In the genomic region with DNA sequence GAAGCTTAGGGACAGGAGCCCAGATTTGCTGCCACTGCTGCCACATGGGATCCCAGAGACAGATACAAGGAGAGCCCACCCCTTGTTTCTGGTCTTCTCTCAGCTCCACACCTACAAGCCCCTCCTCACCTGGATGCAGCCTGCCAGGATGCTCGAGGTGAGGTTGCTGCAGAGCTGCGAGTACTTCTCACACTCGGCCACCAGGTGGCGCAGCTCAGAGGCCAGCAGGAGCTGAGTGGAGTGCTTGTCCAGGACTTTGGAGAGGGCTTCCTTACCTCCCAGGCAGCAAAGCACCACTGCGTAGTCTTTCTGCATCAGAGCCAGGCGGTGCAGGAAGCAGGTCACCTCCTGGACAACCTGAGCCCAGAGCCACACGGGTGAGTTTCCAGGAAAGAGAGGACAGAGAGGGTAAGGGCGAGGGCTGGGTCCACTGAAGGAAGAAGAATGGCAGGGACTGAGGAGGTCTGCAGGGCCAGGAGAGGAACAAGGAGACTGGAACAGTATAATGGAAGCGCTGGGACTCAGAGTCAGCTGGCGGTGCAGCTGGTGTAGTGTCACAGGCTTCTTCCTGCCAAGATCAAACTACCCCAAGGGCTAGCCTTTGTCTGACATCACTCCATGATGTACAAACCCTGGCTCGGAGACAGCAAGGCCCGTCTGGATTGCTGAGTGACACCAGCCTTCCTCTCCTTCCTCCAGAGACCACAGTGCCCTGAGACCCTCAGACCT, we compare ENCODE assay signal across 9 mouse cellular contexts. TPM values are rescaled to one million over a fixed set of nuclear protein-coding genes. Genes with fewer than 3 reads are reported as not detected.
DNase-seq lines count a peak whose midpoint lies in the region; TF ChIP-seq lines count a peak whose summit lies in the region.
"Had no signal": no experiment of that assay in that cellular context is flagged by ENCODE, and none has a peak within 500 bp of the region (broad histone marks: within the 10 kb centered on the region; RNA-seq: fewer than 3 reads in every experiment).

No protein-coding gene starts in this region.

- H3K27ac ChIP-seq in embryonic fibroblast, embryonic 13.5 days (ENCODE audit: insufficient read depth, low read length), result no peak overlapping the region
- H3K27ac ChIP-seq: heart, embryonic 13.5 days had no signal

- peak; percentile 95 for TF ChIP-seq CTCF in E14TG2a.4 (conservative IDR thresholded peaks at IDR 0.05; ENCODE audit: low read length)
- TF ChIP-seq CTCF in embryonic fibroblast, embryonic 13.5 days (IDR thresholded peaks at IDR 0.05; ENCODE audit: borderline replicate concordance, insufficient read depth, low read length), result peak; percentile 98

- H3K9me3 ChIP-seq in E14TG2a.4 (ENCODE audit: low read length), result no peaks in the 10 kb centered on the region
- H3K9me3 ChIP-seq: heart, embryonic 13.5 days had no signal

- H3K4me3 ChIP-seq in E14TG2a.4 (replicated peaks; ENCODE audit: low read length), result peak overlapping the region; percentile 35; the same call in 1 of the 2 replicates
- no peak overlapping the region for H3K4me3 ChIP-seq in embryonic fibroblast, embryonic 13.5 days (ENCODE audit: insufficient read depth, low read length)
- H3K4me3 ChIP-seq: heart, embryonic 13.5 days had no signal

- intact Hi-C loops in heart, postnatal 36 days (cut with DNase I), result loop anchor here (1.0 to 2.0 kb wide), 4 partner anchors 24 to 199 kb away; no protein-coding TSS in a partner anchor

- no peak for TF ChIP-seq POLR2A in embryonic fibroblast, embryonic 13.5 days (IDR thresholded peaks at IDR 0.05; ENCODE audit: low read depth, low read length)

- peak; percentile 51 to 61 for DNase-seq in adrenal gland, postnatal 4 days (ENCODE audit: low spot score in 2 of 2)
- peak; percentile 77 to 82 for DNase-seq in heart, postnatal 36 days
- DNase-seq in layer of hippocampus, adult 18-20 months (ENCODE audit: low spot score in 2 of 2), result peak; percentile 30 to 66
- DNase-seq in lung, postnatal 10 days, result peak; percentile 84
- peak; percentile 81 for DNase-seq in retina, postnatal 1 day
- DNase-seq in urinary bladder, postnatal 14 days (ENCODE audit: low spot score), result peak; percentile 77

- H3K4me1 ChIP-seq in E14TG2a.4 (replicated peaks; ENCODE audit: low read depth, low read length), result peaks cover 30% of the 10 kb centered on the region
- H3K4me1 ChIP-seq in embryonic fibroblast, embryonic 13.5 days (ENCODE audit: control insufficient read depth, insufficient read depth, low read length), result peaks cover 9% of the 10 kb centered on the region

- H3K36me3 ChIP-seq in E14TG2a.4 (ENCODE audit: insufficient read depth, low read length), result no peaks in the 10 kb centered on the region

- H3K27me3 ChIP-seq in E14TG2a.4 (ENCODE audit: insufficient read depth, low read length), result peaks cover 61% of the 10 kb centered on the region

RNA-seq across cellular contexts. Expression of gene Cul9, which starts 20.4 kb away (rescaled TPM):
- 10 to 100 TPM; 26.2 to 26.6 TPM for total RNA-seq in adrenal gland, postnatal 4 days (2021)
- polyA plus RNA-seq in embryonic fibroblast, embryonic 13.5 days (2011; ENCODE audit: insufficient read length, low read depth, missing spikeins), result 5.7 and 8.6 TPM in 2 replicates
- total RNA-seq in heart, postnatal 36 days (2021), result 10 to 100 TPM; 20.3 to 24.0 TPM
- total RNA-seq in layer of hippocampus, adult 18-20 months (2021), result 10 to 100 TPM; 61.8 to 66.4 TPM

RNA-seq across cellular contexts. Expression of gene Dnph1, which starts 29.2 kb away (rescaled TPM):
- 1 to 10 TPM; 9.2 to 9.3 TPM for total RNA-seq in adrenal gland, postnatal 4 days (2021)
- 7.2 and 9.9 TPM in 2 replicates for polyA plus RNA-seq in embryonic fibroblast, embryonic 13.5 days (2011; ENCODE audit: insufficient read length, low read depth, missing spikeins)
- total RNA-seq in heart, postnatal 36 days (2021), result 1 to 10 TPM in 1 of 2 experiments, under 1 TPM in 1; 0.89 to 2.2 TPM
- 1 to 10 TPM; 5.1 to 5.9 TPM for total RNA-seq in layer of hippocampus, adult 18-20 months (2021)

RNA-seq across cellular contexts. Expression of gene Srf, which starts 30.2 kb away (rescaled TPM):
- total RNA-seq in adrenal gland, postnatal 4 days (2021), result 10 to 100 TPM; 35.4 to 36.8 TPM
- polyA plus RNA-seq in embryonic fibroblast, embryonic 13.5 days (2011; ENCODE audit: insufficient read length, low read depth, missing spikeins), result 50.9 and 61.2 TPM in 2 replicates
- 10 to 100 TPM; 85.7 to 94.7 TPM for total RNA-seq in heart, postnatal 36 days (2021)
- total RNA-seq in layer of hippocampus, adult 18-20 months (2021), result 10 to 100 TPM; 80.8 to 89.0 TPM

RNA-seq across cellular contexts. Expression of gene Ttbk1, which starts 38.3 kb away (rescaled TPM):
- total RNA-seq in adrenal gland, postnatal 4 days (2021), result 1 to 10 TPM; 2.4 to 3.7 TPM
- polyA plus RNA-seq in embryonic fibroblast, embryonic 13.5 days (2011; ENCODE audit: insufficient read length, low read depth, missing spikeins), result 0.27 and 0.35 TPM in 2 replicates
- total RNA-seq in heart, postnatal 36 days (2021), result under 1 TPM; 0.19 TPM
- 100 to 1,000 TPM; 117 to 120 TPM for total RNA-seq in layer of hippocampus, adult 18-20 months (2021)
